Mouse (Mus musculus) olfactory bulb, adult 2 months (tissue): ENCODE results near the gene Add2. TPM values are rescaled to one million over a fixed set of nuclear protein-coding genes. Genes with fewer than 3 reads are reported as not detected.

Experiments
- H3K27ac ChIP-seq: fragments of 200-500 bp; 2 replicates; pipeline ENCODE4 v1.5.1; 2012; ENCODE audit warnings: low read depth, low read length; ENCODE audit not compliant: insufficient read depth
- H3K4me1 ChIP-seq: fragments of 200-500 bp; 2 replicates; pipeline ENCODE4 v1.6.1; 2012; ENCODE audit warnings: low read length; ENCODE audit not compliant: control insufficient read depth, insufficient read depth
- H3K4me3 ChIP-seq: fragments of 200-500 bp; 2 replicates; pipeline ENCODE4 v1.5.1; 2012; ENCODE audit warnings: mild to moderate bottlenecking, low read depth, low read length, moderate library complexity; ENCODE audit not compliant: insufficient read depth
- CTCF ChIP-seq: fragments of 200-500 bp; IDR thresholded peaks from 2 replicates; pipeline ENCODE4 v1.5.1; 2012; ENCODE audit warnings: low read depth, mild to moderate bottlenecking, low read length, moderate library complexity; ENCODE audit not compliant: insufficient read depth
- POLR2A ChIP-seq: fragments of 200-500 bp; IDR thresholded peaks from 2 replicates; pipeline ENCODE4 v1.6.1; 2012; ENCODE audit warnings: mild to moderate bottlenecking, low read depth, low read length, moderate library complexity; ENCODE audit not compliant: insufficient read depth
- WGBS: fragments of 180-500 bp; shearing (Covaris S2); methylation state at CpG from one replicate; pipeline ENCODE4 v1.1.7; 2018; 5-methylcytosine and 5-hydroxymethylcytosine counted together
- polyA plus RNA-seq: library from polyadenylated mRNA; stranded (reverse); fragments of >200 nt; gene quantifications from 2 replicates; pipeline ENCODE4 v1.2.4, GENCODE M21; 2012; ENCODE audit warnings: low replicate concordance; ENCODE audit not compliant: missing spikeins, insufficient read depth, insufficient read length

Add2 gene
- polyA plus RNA-seq, 1 experiment: 39.6 TPM

DNA sequence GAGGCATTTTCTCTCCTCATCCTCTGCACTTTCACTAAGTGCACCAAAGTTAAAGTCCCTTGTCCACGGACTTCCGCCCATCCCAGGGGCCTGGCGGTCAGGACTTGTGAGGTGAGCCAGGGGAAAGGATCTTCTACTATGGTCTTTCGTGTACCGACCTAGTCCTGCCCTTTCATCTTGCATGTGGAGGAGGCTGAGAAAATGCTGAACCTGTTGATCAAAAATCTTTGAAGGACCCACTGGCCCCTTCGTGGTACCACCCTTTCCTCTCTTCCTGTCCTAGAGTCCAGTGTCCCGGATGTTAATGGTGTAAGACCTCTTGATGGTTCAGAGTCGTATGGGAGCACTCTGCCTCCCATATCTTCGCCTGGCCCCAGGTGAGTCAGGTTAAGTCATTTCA, 12.6 kb upstream of the Add2 start, which contains the start of gene Figla:
TSS of gene Figla (plus strand) at position 301 of the 400 bp plus-strand sequence.
- H3K4me1 ChIP-seq: no peaks in the 10 kb centered on the region
- WGBS: 93% methylated on average over 9 of the region's 9 CpGs
- no peak for TF ChIP-seq POLR2A
- no peak for TF ChIP-seq CTCF
- no peak within 1 kb of the TSS for H3K4me3 ChIP-seq
- H3K27ac ChIP-seq: no peak within 1 kb of the TSS

GRCm38 (mm10) chr6:86016793-86017350, 11.6 kb upstream of the Add2 start:
- TF ChIP-seq POLR2A (no peak), CTCF (no peak)
- Histone ChIP-seq H3K4me3 (no peak overlapping the region), H3K27ac (no peak overlapping the region), H3K4me1 (no peaks in the 10 kb centered on the region)
- 82% methylated on average over 23 of the region's 23 CpGs for WGBS

GRCm38 (mm10) chr6:86019415-86020237, 8.9 kb upstream of the Add2 start:
- WGBS: 66% methylated on average over 4 of the region's 4 CpGs
- TF ChIP-seq POLR2A (no peak), CTCF (no peak)
- no peak overlapping the region for H3K27ac ChIP-seq
- no peak overlapping the region for H3K4me3 ChIP-seq
- H3K4me1 ChIP-seq: no peaks in the 10 kb centered on the region

GRCm38 (mm10) chr6:86020948-86021347, 7.5 kb upstream of the Add2 start:
- Histone ChIP-seq H3K27ac (no peak overlapping the region), H3K4me1 (no peaks in the 10 kb centered on the region), H3K4me3 (no peak overlapping the region)
- TF ChIP-seq POLR2A: no peak
- TF ChIP-seq CTCF: no peak
- WGBS: 55% methylated on average over 3 of the region's 3 CpGs

- Histone ChIP-seq H3K4me1 (0 out of 2 replicates have a peak, but pooled peaks cover 4% of the 10 kb centered on the region), H3K27ac (no peak overlapping the region), H3K4me3 (no peak overlapping the region)
- WGBS: 82% methylated on average over 8 of the region's 8 CpGs
- no peak for TF ChIP-seq POLR2A
- TF ChIP-seq CTCF: no peak
These were observed 1.7 kb upstream of the Add2 start for GRCm38 (mm10) chr6:86026632-86027292.

DNA sequence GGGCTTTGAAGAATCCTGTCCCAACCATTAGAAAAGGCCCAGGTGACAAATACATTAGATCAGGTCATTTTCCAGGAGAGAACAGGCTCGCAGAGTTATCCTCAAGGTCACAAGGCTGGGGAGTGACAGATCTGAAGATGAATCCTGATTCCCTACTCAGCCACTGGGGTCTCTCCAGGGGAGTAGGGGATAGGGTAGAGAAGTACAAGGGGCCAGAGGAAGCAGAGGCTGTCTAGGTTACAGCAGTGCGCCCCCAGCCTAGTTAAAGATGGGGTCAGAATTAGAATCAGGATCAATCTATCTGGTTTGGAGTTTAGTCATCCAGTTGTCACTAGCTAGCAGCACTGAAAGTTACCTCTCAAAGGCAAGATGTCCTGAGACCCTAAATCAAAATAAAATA, 331 bp upstream of the Add2 start:
- WGBS: 43% methylated on average over 2 of the region's 2 CpGs

DNA sequence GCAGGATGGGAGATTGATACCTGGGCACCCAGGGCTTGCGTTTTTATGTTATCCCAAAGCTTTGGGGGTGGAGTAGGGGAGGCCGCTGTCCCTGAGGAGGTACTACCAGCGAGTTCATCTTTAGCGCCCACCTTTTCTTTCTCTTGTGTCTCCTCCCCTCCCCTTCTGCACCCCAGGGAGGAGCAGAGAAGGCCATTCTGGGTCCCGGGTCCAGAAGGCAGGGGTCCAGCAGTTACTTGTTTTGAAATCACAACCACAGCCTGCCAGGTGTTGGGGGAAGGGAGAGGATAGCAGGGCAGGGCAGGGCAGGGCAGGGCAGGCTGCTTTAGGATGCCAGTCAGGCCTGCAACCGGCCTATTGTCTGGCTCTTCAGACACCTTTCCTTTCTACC, 837 bp downstream of the Add2 start:
- TF ChIP-seq POLR2A (no peak), CTCF (no peak)

More for the DNA sequence above, 331 bp upstream of the Add2 start:
- TF ChIP-seq POLR2A (no peak), CTCF (no peak)
- Histone ChIP-seq H3K4me1 (0 out of 2 replicates have a peak, but pooled peaks cover 4% of the 10 kb centered on the region), H3K4me3 (peak overlapping the region; percentile 96), H3K27ac (peak overlapping the region; percentile 99)

DNA sequence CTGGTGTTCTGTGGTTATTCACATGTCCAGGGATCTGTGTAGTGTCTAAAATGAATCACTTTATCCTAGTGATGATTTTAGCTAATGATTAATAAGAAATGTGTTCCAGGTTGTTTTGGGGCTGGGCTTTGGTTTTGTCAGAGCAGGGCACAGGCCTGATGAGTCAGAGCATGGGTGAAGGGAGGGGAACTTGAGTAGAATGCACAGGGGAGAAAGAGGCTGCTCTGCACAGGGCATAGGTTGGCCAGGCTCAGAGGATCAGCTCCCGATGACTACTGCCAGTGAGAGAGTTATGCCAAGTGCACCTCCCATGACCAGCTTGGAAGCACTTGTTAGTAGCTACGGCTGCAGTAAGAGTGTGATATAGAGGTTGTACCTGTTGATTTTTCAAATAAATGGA, 3.0 kb downstream of the Add2 start:
- Histone ChIP-seq H3K27ac (peak overlapping the region; percentile 54), H3K4me1 (peaks cover 8% of the 10 kb centered on the region; the same call in 1 of the 2 replicates), H3K4me3 (peak overlapping the region; percentile 35)
- 23% methylated on average over 2 of the region's 2 CpGs for WGBS
- TF ChIP-seq CTCF (no peak), POLR2A (no peak)

More for the DNA sequence above, 837 bp downstream of the Add2 start:
- H3K27ac ChIP-seq: peak overlapping the region; percentile 99
- H3K4me3 ChIP-seq: peak overlapping the region; percentile 96
- WGBS: 4% methylated on average over 6 of the region's 6 CpGs
- H3K4me1 ChIP-seq: 0 out of 2 replicates have a peak, but pooled peaks cover 4% of the 10 kb centered on the region

GRCm38 (mm10) chr6:86033635-86034034, 5.2 kb downstream of the Add2 start:
- TF ChIP-seq POLR2A (no peak), CTCF (no peak)
- 88% methylated on average over 1 of the region's 1 CpGs for WGBS
- no peak overlapping the region for H3K27ac ChIP-seq

More at GRCm38 (mm10) chr6:86033635-86034034, 5.2 kb downstream of the Add2 start:
- Histone ChIP-seq H3K4me3 (no peak overlapping the region), H3K4me1 (peaks cover 15% of the 10 kb centered on the region)
